Mouse (Mus musculus) neutrophil, adult 5-6 weeks (primary cell): Measurements from ENCODE around the gene Dnm3. TPM values are rescaled to one million over a fixed set of nuclear protein-coding genes. Genes with fewer than 3 reads are reported as not detected.
"Not testable (repeated sequence)": the region's sequence is repeated elsewhere in the genome, so short reads cannot be mapped to it uniquely, and the experiment has no call there.

Source experiments
- ATAC-seq: fragments of 151-379, 151-347 bp; 2 replicates; pipeline ENCODE4 v1.8.0; 2017; ENCODE audit warnings: mild to moderate bottlenecking, moderate TSS enrichment; ENCODE audit not compliant: insufficient number of reproducible peaks, poor library complexity, low FRiP score, severe bottlenecking; ENCODE audit errors: extremely low read depth
- total RNA-seq: library from RNA; stranded (forward); fragments of 200-1000 nt; gene quantifications from 2 replicates; pipeline ENCODE4 v1.2.3, GENCODE M21; 2017

The Dnm3 gene
- total RNA-seq, 1 experiment from 2014 or later, result not detected

- no peak for ATAC-seq
These were observed 33.0 kb downstream of the Dnm3 start for GRCm38 (mm10) chr1:162444805-162445204.

GRCm38 (mm10) chr1:162439576-162439975, 38.3 kb downstream of the Dnm3 start:
- ATAC-seq, result no peak

- no peak for ATAC-seq
These were observed 41.2 kb downstream of the Dnm3 start for GRCm38 (mm10) chr1:162436672-162437071.

GRCm38 (mm10) chr1:162428904-162429303, 48.9 kb downstream of the Dnm3 start:
- ATAC-seq, result no peak

DNA sequence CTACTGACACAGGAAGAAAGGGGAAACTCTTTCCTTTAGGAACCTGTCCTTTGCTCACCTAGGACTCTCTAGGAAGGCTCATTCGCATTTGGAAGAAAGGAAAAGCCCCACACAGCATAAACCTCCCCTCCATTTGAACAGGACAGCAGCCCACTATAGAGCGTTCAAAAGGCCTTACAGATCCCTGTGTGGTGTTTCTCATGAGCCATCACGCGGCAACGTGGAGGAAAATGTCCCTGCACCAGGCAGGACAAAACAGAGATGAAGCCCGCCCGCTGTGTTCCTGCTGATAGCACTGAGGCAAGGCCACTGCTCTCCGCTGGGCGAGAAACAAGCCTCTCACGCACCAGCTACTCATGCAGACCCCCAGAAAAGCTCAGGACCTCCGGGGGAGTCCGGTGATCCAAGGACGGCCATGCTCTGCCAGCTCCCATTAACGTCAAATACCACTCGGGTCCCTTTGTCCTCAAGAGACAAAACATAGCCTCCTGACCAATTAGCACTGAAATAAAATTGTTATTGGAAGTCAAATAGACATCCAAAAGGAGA, 51.8 kb downstream of the Dnm3 start:
- ATAC-seq, result no peak

GRCm38 (mm10) chr1:162422826-162423225, 55.0 kb downstream of the Dnm3 start:
- no peak for ATAC-seq

DNA sequence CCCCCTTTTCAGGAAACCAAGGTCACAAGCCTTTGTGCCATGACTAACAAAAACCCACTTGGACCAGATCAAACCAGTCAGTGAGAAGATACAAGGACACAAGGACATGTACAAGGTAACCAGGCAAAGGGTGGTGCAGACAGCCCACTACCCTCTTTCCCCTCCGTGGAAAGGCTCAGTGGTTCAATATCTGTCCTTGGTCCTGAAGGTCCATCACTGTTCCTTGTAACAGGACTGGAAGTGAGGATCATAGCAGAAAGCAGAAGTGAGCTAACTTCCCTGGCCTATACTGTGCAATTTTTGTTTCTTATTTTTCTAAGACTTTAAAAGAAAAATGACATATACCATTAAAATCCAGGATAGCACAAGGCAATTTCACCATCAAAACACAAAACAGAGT, 64.0 kb downstream of the Dnm3 start:
- no peak for ATAC-seq

GRCm38 (mm10) chr1:162412787-162413429, 64.9 kb downstream of the Dnm3 start:
- no peak for ATAC-seq

- ATAC-seq, result no peak
These were observed 67.4 kb downstream of the Dnm3 start for GRCm38 (mm10) chr1:162410207-162410965.

- ATAC-seq, result no peak
These were observed 83.3 kb downstream of the Dnm3 start for GRCm38 (mm10) chr1:162394549-162394948.

DNA sequence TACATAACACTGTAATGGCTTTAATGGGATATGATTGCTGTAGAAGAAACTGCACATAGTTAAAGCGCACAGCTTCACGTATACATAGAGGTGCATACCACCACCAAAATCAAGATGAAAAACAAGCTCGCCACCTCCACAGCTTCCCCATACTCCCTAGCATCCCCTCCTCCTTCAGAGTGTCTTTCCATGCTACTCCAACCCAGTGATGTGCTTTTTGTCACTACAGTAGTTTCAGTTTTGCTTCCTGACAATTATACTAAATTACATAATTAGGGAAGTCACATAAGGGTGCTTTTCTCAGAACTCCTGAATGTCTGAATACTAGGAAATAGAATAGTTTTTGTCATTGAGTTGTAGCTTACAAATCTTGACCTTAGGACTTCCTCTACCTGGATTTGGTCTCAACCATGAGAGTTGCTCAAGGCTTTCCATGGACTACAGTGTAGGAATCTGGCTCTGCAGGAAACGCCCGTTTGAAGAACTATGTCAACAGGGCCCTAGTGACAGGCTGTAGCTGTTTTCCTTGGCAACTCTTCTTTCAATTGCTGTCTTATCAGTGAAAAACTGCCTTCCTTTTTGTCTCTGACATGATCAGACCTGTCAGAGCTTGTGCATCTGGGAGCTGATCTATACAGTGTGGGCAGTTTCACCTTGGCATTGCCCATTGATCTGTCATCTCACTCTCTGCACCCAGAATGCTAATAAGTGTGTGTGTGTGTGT, 89.2 kb downstream of the Dnm3 start:
- no peak for ATAC-seq

- not testable (repeated sequence) for ATAC-seq
These were observed 104.8 kb downstream of the Dnm3 start for GRCm38 (mm10) chr1:162373068-162373467.

GRCm38 (mm10) chr1:162369726-162370125, 108.1 kb downstream of the Dnm3 start:
- ATAC-seq, result no peak

DNA sequence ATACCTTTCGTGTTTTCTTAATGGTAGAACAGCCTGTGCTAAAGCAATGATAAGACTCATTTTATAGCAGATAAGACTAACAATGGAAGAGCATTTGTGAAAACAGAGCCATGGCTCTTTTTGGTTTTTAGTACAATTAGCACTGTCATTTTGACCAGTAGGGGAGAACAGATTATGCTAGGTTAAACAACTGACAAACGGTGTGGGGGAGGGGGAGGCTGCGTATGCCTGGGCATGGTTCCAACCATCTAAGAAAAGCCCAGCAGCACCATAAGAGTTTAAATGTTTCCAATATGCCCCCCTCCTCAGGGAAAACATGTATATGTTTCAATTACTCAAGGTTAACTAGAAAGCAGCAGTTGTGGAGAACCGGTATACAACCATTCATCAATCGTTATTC, 115.9 kb downstream of the Dnm3 start:
- no peak for ATAC-seq

DNA sequence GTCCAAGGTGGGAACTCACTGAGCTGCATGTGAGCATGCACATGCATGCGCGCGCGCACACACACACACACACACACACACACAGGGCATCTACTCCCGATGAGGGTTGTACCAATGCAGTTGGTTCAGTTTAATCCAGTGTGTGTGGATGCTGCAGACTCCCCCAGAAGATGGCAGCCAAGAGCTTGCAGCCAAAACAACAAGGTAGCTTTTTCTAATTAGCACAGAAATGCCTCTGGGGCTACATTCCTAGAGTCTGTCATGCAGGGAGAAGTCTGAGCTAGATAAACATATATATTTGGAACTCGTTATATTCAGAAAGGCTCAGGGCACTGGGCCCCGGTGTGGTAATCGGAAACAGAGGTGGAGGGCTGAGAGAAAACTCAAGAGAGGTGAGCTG, 118.6 kb downstream of the Dnm3 start:
- no peak for ATAC-seq

DNA sequence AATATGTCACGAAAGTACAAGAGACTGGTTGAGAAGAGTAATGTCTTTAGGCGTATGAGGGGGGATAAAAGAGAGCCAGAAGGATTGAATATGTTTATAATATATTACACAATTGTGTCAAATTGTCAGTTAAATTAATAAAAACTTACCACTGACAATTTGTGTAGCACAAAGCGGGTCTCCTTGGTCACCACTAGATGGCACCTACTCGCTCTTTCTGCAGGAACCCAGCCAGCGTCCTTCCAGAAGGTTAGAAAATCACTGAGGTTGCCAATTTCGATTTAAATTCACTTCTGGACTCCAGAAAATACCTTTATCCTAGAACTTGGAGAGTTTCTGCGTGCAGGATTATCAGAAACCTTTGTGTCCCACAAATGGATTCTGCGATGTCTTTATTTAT, 119.8 kb downstream of the Dnm3 start:
- ATAC-seq, result no peak

- ATAC-seq, result no peak
These were observed 121.4 kb downstream of the Dnm3 start for GRCm38 (mm10) chr1:162356481-162356880.

DNA sequence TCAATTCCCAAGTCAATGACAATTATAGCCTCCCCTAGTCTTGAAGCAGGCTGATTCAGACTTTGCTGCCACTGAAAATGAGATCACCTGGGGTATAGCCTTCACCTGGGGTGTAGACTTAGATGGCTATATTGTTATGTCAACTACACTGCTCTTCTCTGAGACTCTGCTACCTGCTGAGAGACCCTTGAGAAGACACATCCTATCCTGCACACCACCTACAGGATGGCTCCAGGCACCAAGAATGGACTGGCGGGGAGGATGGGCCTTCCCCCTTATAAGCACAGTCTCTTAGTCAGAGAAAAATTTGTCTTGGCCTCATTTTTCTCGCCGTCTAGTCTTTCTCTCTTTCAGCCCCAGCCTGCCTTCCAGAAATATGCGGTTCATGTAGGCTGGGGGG, 123.1 kb downstream of the Dnm3 start:
- no peak for ATAC-seq

DNA sequence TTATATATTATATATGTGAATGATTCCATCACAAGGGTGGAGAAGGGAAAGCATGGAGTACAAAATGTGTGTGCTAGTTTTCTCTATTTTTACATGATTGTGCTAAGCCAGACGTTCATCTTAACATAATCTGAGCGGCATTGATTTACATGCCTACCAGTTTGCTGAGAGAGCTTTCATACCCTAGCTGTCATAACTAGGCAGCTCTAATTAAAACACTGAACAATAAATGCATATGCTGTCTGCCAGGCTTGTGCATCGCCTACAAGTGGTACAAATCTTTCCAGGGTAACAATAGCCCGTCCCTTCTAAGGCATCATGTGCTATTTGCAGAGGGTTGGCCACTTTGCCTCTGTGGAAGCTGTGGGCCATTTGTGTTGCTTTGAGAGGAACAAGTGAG, 124.0 kb downstream of the Dnm3 start:
- no peak for ATAC-seq

DNA sequence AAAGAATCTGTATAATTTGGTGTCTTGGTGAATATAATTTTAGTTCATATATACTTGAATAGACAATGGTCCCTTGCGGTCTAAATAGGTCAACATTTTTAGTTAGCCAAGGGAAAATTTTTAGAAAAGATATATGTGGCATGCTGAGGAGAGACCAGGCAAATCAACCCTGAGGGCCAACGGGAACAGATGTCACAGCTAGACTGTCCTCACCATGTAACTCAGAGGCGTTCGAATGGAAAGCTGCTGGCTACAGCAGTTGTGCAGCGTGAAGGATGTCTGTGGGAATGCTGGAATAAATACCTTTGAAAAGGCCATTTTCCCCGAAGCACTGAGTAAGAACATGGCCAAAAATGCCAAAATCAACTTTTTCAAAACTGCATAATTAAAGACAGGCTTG, 128.5 kb downstream of the Dnm3 start:
- no peak for ATAC-seq
